Mouse (Mus musculus): ENCODE data around the gene Eps15. TPM values are rescaled to one million over a fixed set of nuclear protein-coding genes. Genes with fewer than 3 reads are reported as not detected.

Gene Eps15
- 5.9 and 6.5 TPM in 2 replicates for polyA plus RNA-seq (2012; rRNA removed)

GRCm38 (mm10) chr4:109279689-109280458 lies at the start of gene Eps15:
Gene Eps15, plus strand, starts transcription at chr4:109280268.
- TF ChIP-seq CTCF (IDR thresholded peaks at IDR 0.05; ENCODE audit: extremely low read depth, insufficient read depth, insufficient read length, insufficient replicate concordance) = no peak
- TF ChIP-seq POLR2A (IDR thresholded peaks at IDR 0.05; ENCODE audit: low read depth, low read length) = peak; percentile 50
- H3K27ac ChIP-seq (ENCODE audit: insufficient read depth, low read length) = peak within 1 kb of the TSS; percentile 70
- peak; percentile 84 to 92 for DNase-seq (ENCODE audit: low read depth in 1 of 2, low spot score in 2 of 2)
- H3K36me3 ChIP-seq (ENCODE audit: control insufficient read depth, insufficient read depth, low read length) = no peaks in the 10 kb centered on the region
- H3K27me3 ChIP-seq (ENCODE audit: control insufficient read depth, insufficient read depth, low read length) = no peaks in the 10 kb centered on the region
- peaks cover 10% of the 10 kb centered on the region for H3K4me1 ChIP-seq (ENCODE audit: control insufficient read depth, insufficient read depth, insufficient read length)
- 6% methylated on average over 39 of the region's 44 CpGs for WGBS
- peak within 1 kb of the TSS; percentile 86 for H3K4me3 ChIP-seq (ENCODE audit: extremely low read depth, insufficient read depth, insufficient read length)

GRCm38 (mm10) chr4:109234185-109234584 lies 45.9 kb upstream of the Eps15 start, which contains the start of gene Calr4:
Gene Calr4, plus strand, starts transcription at chr4:109234485.
- Histone ChIP-seq H3K4me1 (ENCODE audit: control insufficient read depth, insufficient read depth, insufficient read length) (no peaks in the 10 kb centered on the region), H3K27ac (ENCODE audit: insufficient read depth, low read length) (no peak within 1 kb of the TSS), H3K27me3 (ENCODE audit: control insufficient read depth, insufficient read depth, low read length) (no peaks in the 10 kb centered on the region), H3K36me3 (ENCODE audit: control insufficient read depth, insufficient read depth, low read length) (no peaks in the 10 kb centered on the region), H3K4me3 (ENCODE audit: extremely low read depth, insufficient read depth, insufficient read length) (no peak within 1 kb of the TSS)
- no peak for DNase-seq (ENCODE audit: low read depth in 1 of 2, low spot score in 2 of 2)
- no peak for TF ChIP-seq POLR2A (IDR thresholded peaks at IDR 0.05; ENCODE audit: low read depth, low read length)
- no peak for TF ChIP-seq CTCF (IDR thresholded peaks at IDR 0.05; ENCODE audit: extremely low read depth, insufficient read depth, insufficient read length, insufficient replicate concordance)
- 87% methylated on average over 2 of the region's 2 CpGs for WGBS

- no peak for DNase-seq (ENCODE audit: low read depth in 1 of 2, low spot score in 2 of 2)
- Histone ChIP-seq H3K4me1 (ENCODE audit: control insufficient read depth, insufficient read depth, insufficient read length) (no peaks in the 10 kb centered on the region), H3K4me3 (ENCODE audit: extremely low read depth, insufficient read depth, insufficient read length) (no peak overlapping the region), H3K27me3 (ENCODE audit: control insufficient read depth, insufficient read depth, low read length) (no peaks in the 10 kb centered on the region), H3K36me3 (ENCODE audit: control insufficient read depth, insufficient read depth, low read length) (no peaks in the 10 kb centered on the region), H3K27ac (ENCODE audit: insufficient read depth, low read length) (no peak overlapping the region)
- no peak for TF ChIP-seq POLR2A (IDR thresholded peaks at IDR 0.05; ENCODE audit: low read depth, low read length)
- TF ChIP-seq CTCF (IDR thresholded peaks at IDR 0.05; ENCODE audit: extremely low read depth, insufficient read depth, insufficient read length, insufficient replicate concordance) = no peak
- WGBS = 82% methylated on average over 9 of the region's 9 CpGs
Observed at GRCm38 (mm10) chr4:109234806-109235350, 45.2 kb upstream of the Eps15 start.

GRCm38 (mm10) chr4:109236186-109236879 lies 43.7 kb upstream of the Eps15 start:
- Histone ChIP-seq H3K27ac (ENCODE audit: insufficient read depth, low read length) (no peak overlapping the region), H3K4me3 (ENCODE audit: extremely low read depth, insufficient read depth, insufficient read length) (no peak overlapping the region), H3K36me3 (ENCODE audit: control insufficient read depth, insufficient read depth, low read length) (no peaks in the 10 kb centered on the region), H3K27me3 (ENCODE audit: control insufficient read depth, insufficient read depth, low read length) (no peaks in the 10 kb centered on the region), H3K4me1 (ENCODE audit: control insufficient read depth, insufficient read depth, insufficient read length) (no peaks in the 10 kb centered on the region)
- no peak for TF ChIP-seq POLR2A (IDR thresholded peaks at IDR 0.05; ENCODE audit: low read depth, low read length)
- TF ChIP-seq CTCF (IDR thresholded peaks at IDR 0.05; ENCODE audit: extremely low read depth, insufficient read depth, insufficient read length, insufficient replicate concordance) = no peak
- 90% methylated on average over 7 of the region's 7 CpGs for WGBS
- no peak for DNase-seq (ENCODE audit: low read depth in 1 of 2, low spot score in 2 of 2)

GRCm38 (mm10) chr4:109238428-109239268 lies 41.4 kb upstream of the Eps15 start:
- DNase-seq (ENCODE audit: low read depth in 1 of 2, low spot score in 2 of 2) = no peak
- 74% methylated on average over 24 of the region's 24 CpGs for WGBS
- no peak for TF ChIP-seq POLR2A (IDR thresholded peaks at IDR 0.05; ENCODE audit: low read depth, low read length)
- TF ChIP-seq CTCF (IDR thresholded peaks at IDR 0.05; ENCODE audit: extremely low read depth, insufficient read depth, insufficient read length, insufficient replicate concordance) = no peak
- Histone ChIP-seq H3K4me1 (ENCODE audit: control insufficient read depth, insufficient read depth, insufficient read length) (no peaks in the 10 kb centered on the region), H3K36me3 (ENCODE audit: control insufficient read depth, insufficient read depth, low read length) (no peaks in the 10 kb centered on the region), H3K27me3 (ENCODE audit: control insufficient read depth, insufficient read depth, low read length) (no peaks in the 10 kb centered on the region), H3K27ac (ENCODE audit: insufficient read depth, low read length) (no peak overlapping the region), H3K4me3 (ENCODE audit: extremely low read depth, insufficient read depth, insufficient read length) (no peak overlapping the region)

GRCm38 (mm10) chr4:109241221-109241620 lies 38.8 kb upstream of the Eps15 start:
- Histone ChIP-seq H3K4me3 (ENCODE audit: extremely low read depth, insufficient read depth, insufficient read length) (no peak overlapping the region), H3K36me3 (ENCODE audit: control insufficient read depth, insufficient read depth, low read length) (no peaks in the 10 kb centered on the region), H3K27ac (ENCODE audit: insufficient read depth, low read length) (no peak overlapping the region), H3K4me1 (ENCODE audit: control insufficient read depth, insufficient read depth, insufficient read length) (no peaks in the 10 kb centered on the region), H3K27me3 (ENCODE audit: control insufficient read depth, insufficient read depth, low read length) (no peaks in the 10 kb centered on the region)
- no peak for DNase-seq (ENCODE audit: low read depth in 1 of 2, low spot score in 2 of 2)
- TF ChIP-seq CTCF (IDR thresholded peaks at IDR 0.05; ENCODE audit: extremely low read depth, insufficient read depth, insufficient read length, insufficient replicate concordance) (no peak), POLR2A (IDR thresholded peaks at IDR 0.05; ENCODE audit: low read depth, low read length) (no peak)
